In the genomic region with DNA sequence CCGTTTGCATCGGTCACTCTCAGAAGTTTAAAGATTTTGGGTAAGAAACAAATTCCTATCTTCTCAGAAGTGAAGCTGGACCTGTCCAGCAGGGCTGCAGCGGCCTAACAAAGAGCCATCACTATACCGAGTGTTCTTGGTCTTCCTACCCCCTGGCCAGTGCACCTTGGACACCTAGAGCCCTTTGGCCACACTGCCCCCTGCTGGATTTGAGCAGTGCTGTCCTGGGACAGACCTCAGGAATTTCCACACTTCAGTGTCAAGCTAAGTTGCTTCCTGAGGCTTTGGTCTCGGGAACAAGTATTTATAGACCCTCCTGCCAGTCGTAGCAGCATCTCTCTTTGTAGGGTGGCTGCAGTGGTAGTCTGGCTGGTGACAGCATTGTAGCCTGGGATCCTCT, we compare ENCODE assay signal across 9 mouse cellular contexts. TPM values are rescaled to one million over a fixed set of nuclear protein-coding genes. Genes with fewer than 3 reads are reported as not detected.
DNase-seq lines count a peak whose midpoint lies in the region; ATAC-seq lines count a peak whose summit lies in the region.
"Had no signal": no experiment of that assay in that cellular context is flagged by ENCODE, and none has a peak within 500 bp of the region (broad histone marks: within the 10 kb centered on the region; RNA-seq: fewer than 3 reads in every experiment).

No protein-coding gene starts in this region.

- no peak overlapping the region for H3K9ac ChIP-seq in forebrain, embryonic 11.5 days (ENCODE audit: low read length)
- H3K9ac ChIP-seq in forebrain, embryonic 15.5 days (replicated peaks) = no peak overlapping the region
- H3K9ac ChIP-seq in limb, embryonic 11.5 days (ENCODE audit: low read length) = no peak overlapping the region
- no peak overlapping the region for H3K9ac ChIP-seq in neural tube, embryonic 11.5 days (ENCODE audit: low read length)
- H3K9ac ChIP-seq: lung, embryonic 15.5 days had no signal

- H3K36me3 ChIP-seq in forebrain, embryonic 11.5 days (ENCODE audit: control insufficient read depth, insufficient read depth, low read length) = peaks cover 6% of the 10 kb centered on the region; the same call in 1 of the 2 replicates
- H3K36me3 ChIP-seq in forebrain, embryonic 15.5 days = peaks cover 29% of the 10 kb centered on the region
- H3K36me3 ChIP-seq in limb, embryonic 11.5 days (ENCODE audit: control insufficient read depth, insufficient read depth, low read length) = peaks cover 14% of the 10 kb centered on the region
- peaks cover 5% of the 10 kb centered on the region; the same call in 1 of the 2 replicates for H3K36me3 ChIP-seq in neural tube, embryonic 11.5 days (ENCODE audit: control insufficient read depth, insufficient read depth, low read length)

- WGBS in forebrain, embryonic 11.5 days = 71% methylated on average over 6 of the region's 6 CpGs
- WGBS in forebrain, embryonic 15.5 days = 62% methylated on average over 6 of the region's 6 CpGs
- 57% methylated on average over 6 of the region's 6 CpGs for WGBS in limb, embryonic 11.5 days
- 56% methylated on average over 6 of the region's 6 CpGs for WGBS in neural tube, embryonic 11.5 days

- no peak overlapping the region for H3K27ac ChIP-seq in forebrain, embryonic 11.5 days (ENCODE audit: low read depth, low read length)
- H3K27ac ChIP-seq in forebrain, embryonic 15.5 days (replicated peaks) = no peak overlapping the region
- H3K27ac ChIP-seq in limb, embryonic 11.5 days (replicated peaks; ENCODE audit: low read depth, low read length) = no peak overlapping the region
- H3K27ac ChIP-seq in neural tube, embryonic 11.5 days (ENCODE audit: low read depth, low read length) = no peak overlapping the region
- H3K27ac ChIP-seq: lung, embryonic 15.5 days had no signal

- H3K4me1 ChIP-seq in forebrain, embryonic 11.5 days (replicated peaks; ENCODE audit: control insufficient read depth, insufficient read depth, low read length) = no peaks in the 10 kb centered on the region
- H3K4me1 ChIP-seq in forebrain, embryonic 15.5 days = no peaks in the 10 kb centered on the region
- no peaks in the 10 kb centered on the region for H3K4me1 ChIP-seq in limb, embryonic 11.5 days (ENCODE audit: control insufficient read depth, insufficient read depth, low read length)
- H3K4me1 ChIP-seq in neural tube, embryonic 11.5 days (ENCODE audit: control insufficient read depth, insufficient read depth, low read length) = no peaks in the 10 kb centered on the region
- H3K4me1 ChIP-seq: lung, embryonic 15.5 days had no signal

- intact Hi-C loops in heart, postnatal 14 days (cut with DNase I) = loop anchor here (2.0 to 5.0 kb wide), 3 partner anchors 41 to 241 kb away; a partner anchor contains a TSS

- peak; percentile 77 for DNase-seq in forebrain, embryonic 11.5 days (ENCODE audit: low spot score)
- DNase-seq in adipocyte (ENCODE audit: low spot score) = peak; percentile 81
- DNase-seq in embryo, embryonic 10.5 days (ENCODE audit: low spot score) = peak; percentile 74
- peak; percentile 71 to 83 for DNase-seq in heart, postnatal 14 days
- peak; percentile 73 for DNase-seq in limb, embryonic 11.5 days (ENCODE audit: low spot score)
- DNase-seq in neural tube, embryonic 11.5 days (ENCODE audit: low spot score) = peak; percentile 62
- peak; percentile 71 for DNase-seq in urinary bladder, postnatal 25 days (ENCODE audit: low spot score)

- ATAC-seq in forebrain, embryonic 11.5 days (replicated peaks; ENCODE audit: low FRiP score) = no peak
- ATAC-seq in forebrain, embryonic 15.5 days (replicated peaks) = no peak
- ATAC-seq in limb, embryonic 11.5 days (ENCODE audit: insufficient number of reproducible peaks, low FRiP score, low TSS enrichment, low read depth) = no peak
- no peak for ATAC-seq in neural tube, embryonic 11.5 days (ENCODE audit: insufficient read depth, low FRiP score, low TSS enrichment)

- no peaks in the 10 kb centered on the region for H3K9me3 ChIP-seq in forebrain, embryonic 11.5 days (ENCODE audit: control insufficient read depth, low read length)
- H3K9me3 ChIP-seq in forebrain, embryonic 15.5 days = no peaks in the 10 kb centered on the region
- H3K9me3 ChIP-seq in limb, embryonic 11.5 days (ENCODE audit: control insufficient read depth, low read length) = no peaks in the 10 kb centered on the region
- no peaks in the 10 kb centered on the region for H3K9me3 ChIP-seq in neural tube, embryonic 11.5 days (ENCODE audit: control insufficient read depth, low read length)
- H3K9me3 ChIP-seq: lung, embryonic 15.5 days had no signal

- H3K4me2 ChIP-seq in forebrain, embryonic 11.5 days (ENCODE audit: low read depth, low read length, severe bottlenecking) = no peak overlapping the region
- no peak overlapping the region for H3K4me2 ChIP-seq in forebrain, embryonic 15.5 days (replicated peaks)
- H3K4me2 ChIP-seq in limb, embryonic 11.5 days (ENCODE audit: low read depth, severe bottlenecking) = no peak overlapping the region
- H3K4me2 ChIP-seq in neural tube, embryonic 11.5 days (ENCODE audit: low read depth) = no peak overlapping the region
- H3K4me2 ChIP-seq: lung, embryonic 15.5 days had no signal

- H3K27me3 ChIP-seq in forebrain, embryonic 11.5 days (ENCODE audit: control insufficient read depth, insufficient read depth, low read length) = no peaks in the 10 kb centered on the region
- no peaks in the 10 kb centered on the region for H3K27me3 ChIP-seq in forebrain, embryonic 15.5 days
- H3K27me3 ChIP-seq in limb, embryonic 11.5 days (ENCODE audit: control insufficient read depth, insufficient read depth, low read length) = no peaks in the 10 kb centered on the region
- no peaks in the 10 kb centered on the region for H3K27me3 ChIP-seq in neural tube, embryonic 11.5 days (ENCODE audit: control insufficient read depth, insufficient read depth, low read length)
- H3K27me3 ChIP-seq: lung, embryonic 15.5 days had no signal

- H3K4me3 ChIP-seq in forebrain, embryonic 11.5 days (ENCODE audit: low read depth, low read length) = no peak overlapping the region
- H3K4me3 ChIP-seq in forebrain, embryonic 15.5 days = no peak overlapping the region
- H3K4me3 ChIP-seq in limb, embryonic 11.5 days (ENCODE audit: low read depth, low read length) = no peak overlapping the region
- H3K4me3 ChIP-seq in neural tube, embryonic 11.5 days (ENCODE audit: low read depth, low read length) = no peak overlapping the region
- H3K4me3 ChIP-seq: lung, embryonic 15.5 days had no signal

RNA-seq across cellular contexts. Expression of a gene that starts 29.5 kb away (rescaled TPM):
- 133 and 145 TPM in 2 replicates for polyA plus RNA-seq in forebrain, embryonic 11.5 days (2014; fragmentation: Nextera tagmentation; extraction: Ambion mirVana)
- polyA plus RNA-seq in forebrain, embryonic 15.5 days (2015; fragmentation: Nextera tagmentation; extraction: Ambion mirVana) = 132 TPM in 2 replicates
- total RNA-seq in heart, postnatal 14 days (2021) = 10 to 100 TPM; 50.7 to 52.1 TPM
- 111 and 114 TPM in 2 replicates for polyA plus RNA-seq in limb, embryonic 11.5 days (2014; fragmentation: Nextera tagmentation; extraction: Ambion mirVana)
- 150 and 161 TPM in 2 replicates for polyA plus RNA-seq in neural tube, embryonic 11.5 days (2014; fragmentation: Nextera tagmentation; extraction: Ambion mirVana)

RNA-seq across cellular contexts. Expression of a gene that starts 29.7 kb away (rescaled TPM):
- polyA plus RNA-seq in forebrain, embryonic 11.5 days (2014; fragmentation: Nextera tagmentation; extraction: Ambion mirVana) = 23.0 and 24.1 TPM in 2 replicates
- 32.1 and 32.6 TPM in 2 replicates for polyA plus RNA-seq in forebrain, embryonic 15.5 days (2015; fragmentation: Nextera tagmentation; extraction: Ambion mirVana)
- 10 to 100 TPM; 18.2 to 20.9 TPM for total RNA-seq in heart, postnatal 14 days (2021)
- polyA plus RNA-seq in limb, embryonic 11.5 days (2014; fragmentation: Nextera tagmentation; extraction: Ambion mirVana) = 14.6 and 16.0 TPM in 2 replicates
- 23.1 and 24.6 TPM in 2 replicates for polyA plus RNA-seq in neural tube, embryonic 11.5 days (2014; fragmentation: Nextera tagmentation; extraction: Ambion mirVana)

RNA-seq across cellular contexts. Expression of a gene that starts 41.4 kb away (rescaled TPM):
- polyA plus RNA-seq in forebrain, embryonic 11.5 days (2014; fragmentation: Nextera tagmentation; extraction: Ambion mirVana) = 23.9 and 24.3 TPM in 2 replicates
- polyA plus RNA-seq in forebrain, embryonic 15.5 days (2015; fragmentation: Nextera tagmentation; extraction: Ambion mirVana) = 20.4 and 23.1 TPM in 2 replicates
- total RNA-seq in heart, postnatal 14 days (2021) = 10 to 100 TPM; 23.0 to 25.2 TPM
- 21.3 and 21.4 TPM in 2 replicates for polyA plus RNA-seq in limb, embryonic 11.5 days (2014; fragmentation: Nextera tagmentation; extraction: Ambion mirVana)
- polyA plus RNA-seq in neural tube, embryonic 11.5 days (2014; fragmentation: Nextera tagmentation; extraction: Ambion mirVana) = 16.2 and 19.1 TPM in 2 replicates
